Mouse (Mus musculus): ENCODE data around the gene Exoc3l4. TPM values are rescaled to one million over a fixed set of nuclear protein-coding genes. Genes with fewer than 3 reads are reported as not detected.

The Exoc3l4 gene
- total and polyA plus RNA-seq, 2 experiments from 2014 or later: 7.9 to 9.8 TPM

- DNase-seq (ENCODE audit: low spot score) (no peak), ATAC-seq (ENCODE audit: insufficient read depth, low read depth) (0 out of 2 replicates have a peak, but pooled peaks have one; percentile 14)
- H3K4me1 ChIP-seq (ENCODE audit: control insufficient read depth, insufficient read depth): peaks cover 16% of the 10 kb centered on the region
- H3K27me3 ChIP-seq (ENCODE audit: control insufficient read depth, insufficient read depth, low read length): peaks cover 78% of the 10 kb centered on the region
- no peak overlapping the region for H3K9ac ChIP-seq (replicated peaks; ENCODE audit: low read depth, low read length)
- H3K27ac ChIP-seq (ENCODE audit: low read depth): no peak overlapping the region
- H3K36me3 ChIP-seq (replicated peaks; ENCODE audit: control insufficient read depth, insufficient read depth, low read length): no peaks in the 10 kb centered on the region
- H3K4me2 ChIP-seq (ENCODE audit: low read depth, low read length): no peak overlapping the region
- TF ChIP-seq EP300 (IDR thresholded peaks at IDR 0.05; ENCODE audit: low read depth): no peak
- no peak for TF ChIP-seq CTCF (IDR thresholded peaks at IDR 0.05; ENCODE audit: low read depth)
- 46% methylated on average over 22 of the region's 22 CpGs for WGBS
- no peaks in the 10 kb centered on the region for H3K9me3 ChIP-seq (replicated peaks; ENCODE audit: control insufficient read depth, low read length)
- no peak overlapping the region for H3K4me3 ChIP-seq (ENCODE audit: low read depth, low read length)
These were observed 31.3 kb downstream of the Exoc3l4 start for GRCm38 (mm10) chr12:111447898-111448760.

GRCm38 (mm10) chr12:111448931-111449705, 32.3 kb downstream of the Exoc3l4 start:
- Histone ChIP-seq H3K36me3 (replicated peaks; ENCODE audit: control insufficient read depth, insufficient read depth, low read length) (no peaks in the 10 kb centered on the region), H3K27me3 (ENCODE audit: control insufficient read depth, insufficient read depth, low read length) (peaks cover 68% of the 10 kb centered on the region), H3K4me2 (ENCODE audit: low read depth, low read length) (no peak overlapping the region), H3K9me3 (replicated peaks; ENCODE audit: control insufficient read depth, low read length) (no peaks in the 10 kb centered on the region), H3K9ac (replicated peaks; ENCODE audit: low read depth, low read length) (no peak overlapping the region), H3K4me1 (ENCODE audit: control insufficient read depth, insufficient read depth) (peaks cover 12% of the 10 kb centered on the region), H3K4me3 (ENCODE audit: low read depth, low read length) (no peak overlapping the region), H3K27ac (ENCODE audit: low read depth) (no peak overlapping the region)
- 45% methylated on average over 12 of the region's 14 CpGs for WGBS
- TF ChIP-seq EP300 (IDR thresholded peaks at IDR 0.05; ENCODE audit: low read depth): no peak
- TF ChIP-seq CTCF (IDR thresholded peaks at IDR 0.05; ENCODE audit: low read depth): no peak
- ATAC-seq (ENCODE audit: insufficient read depth, low read depth) (no peak), DNase-seq (ENCODE audit: low spot score) (no peak)

- Histone ChIP-seq H3K4me2 (ENCODE audit: low read depth, low read length) (no peak overlapping the region), H3K27me3 (ENCODE audit: control insufficient read depth, insufficient read depth, low read length) (peaks cover 56% of the 10 kb centered on the region), H3K36me3 (replicated peaks; ENCODE audit: control insufficient read depth, insufficient read depth, low read length) (no peaks in the 10 kb centered on the region), H3K4me1 (ENCODE audit: control insufficient read depth, insufficient read depth) (peaks cover 15% of the 10 kb centered on the region), H3K4me3 (ENCODE audit: low read depth, low read length) (no peak overlapping the region), H3K9me3 (replicated peaks; ENCODE audit: control insufficient read depth, low read length) (no peaks in the 10 kb centered on the region), H3K9ac (replicated peaks; ENCODE audit: low read depth, low read length) (no peak overlapping the region), H3K27ac (ENCODE audit: low read depth) (no peak overlapping the region)
- peak; percentile 35 for ATAC-seq (ENCODE audit: insufficient read depth, low read depth)
- TF ChIP-seq CTCF (IDR thresholded peaks at IDR 0.05; ENCODE audit: low read depth) (no peak), EP300 (IDR thresholded peaks at IDR 0.05; ENCODE audit: low read depth) (no peak)
- 31% methylated on average over 6 of the region's 6 CpGs for WGBS
- DNase-seq (ENCODE audit: low spot score): no peak
These were observed 33.5 kb downstream of the Exoc3l4 start for GRCm38 (mm10) chr12:111450359-111450758.

GRCm38 (mm10) chr12:111451561-111451960, 34.7 kb downstream of the Exoc3l4 start:
- TF ChIP-seq CTCF (IDR thresholded peaks at IDR 0.05; ENCODE audit: low read depth) (no peak), EP300 (IDR thresholded peaks at IDR 0.05; ENCODE audit: low read depth) (no peak)
- Histone ChIP-seq H3K27me3 (ENCODE audit: control insufficient read depth, insufficient read depth, low read length) (peaks cover 48% of the 10 kb centered on the region), H3K9me3 (replicated peaks; ENCODE audit: control insufficient read depth, low read length) (no peaks in the 10 kb centered on the region), H3K4me2 (ENCODE audit: low read depth, low read length) (no peak overlapping the region), H3K27ac (ENCODE audit: low read depth) (no peak overlapping the region), H3K9ac (replicated peaks; ENCODE audit: low read depth, low read length) (no peak overlapping the region), H3K4me1 (ENCODE audit: control insufficient read depth, insufficient read depth) (peaks cover 21% of the 10 kb centered on the region), H3K36me3 (replicated peaks; ENCODE audit: control insufficient read depth, insufficient read depth, low read length) (no peaks in the 10 kb centered on the region), H3K4me3 (ENCODE audit: low read depth, low read length) (no peak overlapping the region)
- 78% methylated on average over 7 of the region's 7 CpGs for WGBS
- ATAC-seq (ENCODE audit: insufficient read depth, low read depth): no peak
- no peak for DNase-seq (ENCODE audit: low spot score)

- Histone ChIP-seq H3K36me3 (replicated peaks; ENCODE audit: control insufficient read depth, insufficient read depth, low read length) (no peaks in the 10 kb centered on the region), H3K27me3 (ENCODE audit: control insufficient read depth, insufficient read depth, low read length) (peaks cover 23% of the 10 kb centered on the region), H3K4me3 (ENCODE audit: low read depth, low read length) (no peak overlapping the region), H3K9me3 (replicated peaks; ENCODE audit: control insufficient read depth, low read length) (no peaks in the 10 kb centered on the region), H3K4me1 (ENCODE audit: control insufficient read depth, insufficient read depth) (peaks cover 21% of the 10 kb centered on the region), H3K9ac (replicated peaks; ENCODE audit: low read depth, low read length) (no peak overlapping the region), H3K27ac (ENCODE audit: low read depth) (no peak overlapping the region), H3K4me2 (ENCODE audit: low read depth, low read length) (no peak overlapping the region)
- WGBS: 30% methylated on average over 4 of the region's 4 CpGs
- TF ChIP-seq CTCF (IDR thresholded peaks at IDR 0.05; ENCODE audit: low read depth) (no peak), EP300 (IDR thresholded peaks at IDR 0.05; ENCODE audit: low read depth) (no peak)
- no peak for ATAC-seq (ENCODE audit: insufficient read depth, low read depth)
- DNase-seq (ENCODE audit: low spot score): no peak
These were observed 37.2 kb downstream of the Exoc3l4 start for GRCm38 (mm10) chr12:111454021-111454420.

Data from heart, postnatal 0 days (tissue).